Mouse (Mus musculus): ENCODE measurements at regions not wholly inside any gene's neighbourhood (a gene's known extent, or its start where the extent isn't known, plus 50 kb on each side); places are given as distances from the start of the nearest gene placed in this dataset.

DNA sequence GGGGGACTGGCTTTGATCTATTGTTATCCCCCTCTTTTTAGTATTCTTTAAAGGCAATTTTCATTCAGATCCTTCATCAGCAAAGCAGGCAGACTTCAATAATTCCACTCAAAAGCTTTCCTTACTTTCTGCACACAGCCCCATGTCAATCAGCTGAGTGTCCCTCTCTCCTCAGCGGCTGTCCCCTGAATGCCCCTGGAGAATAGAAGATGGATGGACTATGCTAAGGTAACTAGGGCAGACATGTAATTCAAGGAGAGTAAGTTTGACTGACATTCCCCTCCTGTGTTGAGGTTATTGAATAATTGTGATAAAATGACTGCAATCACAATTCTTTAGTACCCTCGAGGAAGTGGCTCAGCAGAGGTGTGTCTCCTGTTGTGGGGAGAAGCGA is 220.1 kb downstream of the Fam84b start:
- ATAC-seq (replicated peaks; ENCODE audit: low FRiP score, low TSS enrichment, poor library complexity, severe bottlenecking): no peak

DNA sequence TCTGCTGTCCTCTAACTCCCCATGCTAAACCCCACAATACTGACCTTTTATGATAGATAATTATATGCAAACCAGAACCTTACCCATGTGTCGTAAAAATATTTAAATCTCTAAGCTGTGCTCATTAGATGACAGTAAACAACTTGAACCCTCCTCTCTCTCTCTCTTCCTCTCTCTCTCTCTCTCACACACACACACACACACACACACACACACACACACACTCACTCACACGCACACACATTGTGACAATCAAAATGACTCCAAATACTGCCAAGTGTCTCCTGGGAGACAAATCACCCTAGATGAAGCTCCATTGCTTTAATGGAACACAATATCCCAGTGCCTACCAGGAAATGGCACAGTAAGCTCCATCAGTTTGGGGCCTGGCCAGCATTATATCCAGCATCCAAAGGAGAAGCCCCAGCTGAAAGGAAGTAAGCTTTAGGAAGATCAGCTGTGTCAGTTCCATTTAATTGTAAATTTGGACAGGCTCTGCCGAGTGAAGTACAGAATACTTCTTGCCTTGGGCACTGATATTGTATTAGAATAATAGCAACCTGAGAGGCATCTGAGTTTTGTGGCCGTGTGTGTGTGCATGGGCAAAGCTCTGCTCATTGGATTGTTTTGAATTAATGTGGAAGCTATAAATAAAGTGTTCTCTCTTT is 220.7 kb downstream of the Fam84b start:
- ATAC-seq (replicated peaks; ENCODE audit: low FRiP score, low TSS enrichment, poor library complexity, severe bottlenecking): no peak

DNA sequence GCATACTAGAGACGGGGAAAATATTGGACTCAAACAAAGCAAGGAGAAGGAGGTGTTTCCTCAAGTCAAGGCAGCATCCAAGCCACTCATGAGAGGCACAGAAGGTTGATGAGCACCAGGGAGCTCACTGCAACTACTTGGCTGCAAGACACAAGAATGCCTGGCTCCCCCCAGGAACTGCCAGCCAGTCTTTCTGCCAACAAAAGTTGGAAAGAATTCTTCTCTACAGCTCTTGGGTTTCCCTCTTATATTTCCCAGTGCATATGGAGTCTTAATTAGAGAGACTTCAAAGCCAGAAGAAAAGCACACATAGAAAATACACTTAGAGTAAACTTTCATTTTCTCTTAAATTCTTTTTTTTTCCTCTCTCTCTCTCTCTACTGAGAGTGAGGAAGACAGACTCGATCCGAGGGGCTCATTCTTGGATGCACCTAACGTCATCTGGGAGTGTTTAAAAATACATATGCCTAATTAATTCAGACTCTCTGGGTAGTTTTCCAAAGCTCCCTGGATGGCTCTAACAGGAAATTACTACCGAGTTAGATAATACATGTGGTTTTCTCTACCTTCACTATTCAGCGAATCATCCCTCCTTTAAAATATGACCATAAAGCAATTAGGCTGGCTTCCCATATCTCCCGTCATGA is 222.7 kb downstream of the Fam84b start:
- no peak for ATAC-seq (replicated peaks; ENCODE audit: low FRiP score, low TSS enrichment, poor library complexity, severe bottlenecking)

DNA sequence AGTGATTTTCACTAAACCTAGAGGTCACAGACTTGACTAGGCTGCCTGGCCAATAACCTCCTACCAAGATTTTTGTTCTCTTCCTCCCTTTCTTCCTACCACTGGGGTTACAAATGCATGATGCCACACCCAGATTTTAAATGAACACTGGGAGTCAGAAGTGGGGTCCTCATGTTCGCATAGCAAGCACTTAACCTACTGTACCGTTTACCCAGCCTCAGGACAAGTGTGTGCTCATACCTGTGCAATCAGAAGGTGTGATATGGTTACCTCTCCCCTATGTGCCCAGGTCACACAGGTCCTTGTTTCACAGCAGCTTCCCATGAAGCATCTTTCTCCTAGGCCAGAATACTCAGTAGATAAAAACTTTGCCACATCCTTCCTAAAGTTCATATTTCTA is 234.8 kb downstream of the Fam84b start:
- no peak for ATAC-seq (replicated peaks; ENCODE audit: low FRiP score, low TSS enrichment, poor library complexity, severe bottlenecking)

DNA sequence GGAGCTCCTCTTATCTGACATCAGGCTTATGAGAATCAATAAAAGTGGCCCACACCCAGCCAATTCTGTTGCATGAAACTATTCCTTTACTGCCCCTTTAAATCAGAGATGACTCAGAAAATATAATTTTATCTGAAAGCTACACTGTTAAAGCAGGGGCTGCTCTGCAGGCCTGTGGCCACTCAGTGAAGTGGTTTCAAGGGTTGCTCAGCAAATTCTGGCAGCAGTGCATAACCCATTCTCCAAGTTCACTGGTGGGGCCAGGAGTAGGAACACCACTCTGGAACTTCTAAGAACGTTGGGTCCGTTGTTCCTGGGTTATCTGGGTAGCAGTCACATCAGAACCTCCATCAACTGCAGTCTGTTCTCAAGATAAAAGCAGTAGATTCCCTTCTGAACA is 236.2 kb downstream of the Fam84b start:
- no peak for ATAC-seq (replicated peaks; ENCODE audit: low FRiP score, low TSS enrichment, poor library complexity, severe bottlenecking)

DNA sequence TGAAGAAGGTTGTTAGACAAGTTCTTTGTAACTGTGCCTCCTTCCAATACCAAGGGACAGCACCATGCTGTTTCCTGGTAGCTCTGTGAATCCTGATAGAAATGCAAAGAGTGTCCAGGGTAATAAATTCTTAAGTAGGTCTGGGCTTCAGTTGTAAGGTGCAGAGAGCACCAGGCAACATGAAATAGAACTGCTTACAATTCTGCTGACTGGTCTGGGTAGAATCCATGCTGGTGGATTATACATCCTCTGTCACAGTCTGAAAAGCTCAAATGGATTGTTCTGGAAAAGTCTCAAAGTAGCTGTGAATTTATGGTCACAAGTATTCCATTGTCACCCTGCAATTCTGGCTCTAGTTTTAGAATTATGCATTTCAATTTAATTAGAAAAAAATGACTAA is 251.7 kb downstream of the Fam84b start:
- no peak for ATAC-seq (replicated peaks; ENCODE audit: low FRiP score, low TSS enrichment, poor library complexity, severe bottlenecking)

DNA sequence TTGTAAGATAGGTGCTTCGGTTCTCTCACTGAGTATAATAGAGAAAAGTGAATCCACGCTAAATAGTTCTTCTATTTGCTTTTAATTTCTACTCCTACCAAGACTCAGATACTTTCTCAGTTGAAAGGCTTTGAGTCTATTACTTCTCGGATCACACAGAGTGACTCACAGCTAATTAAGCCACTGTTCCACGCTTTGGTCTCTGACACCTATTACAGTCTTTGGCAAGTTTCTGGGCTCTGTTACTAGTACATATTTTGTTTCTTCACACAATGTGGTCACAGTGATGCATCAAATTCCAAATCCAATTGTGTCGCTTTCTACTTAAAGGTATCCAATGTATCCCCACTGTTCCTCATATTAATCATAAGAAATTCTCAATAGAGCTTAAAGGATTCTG is 276.5 kb downstream of the Fam84b start:
- no peak for ATAC-seq (replicated peaks; ENCODE audit: low FRiP score, low TSS enrichment, poor library complexity, severe bottlenecking)

DNA sequence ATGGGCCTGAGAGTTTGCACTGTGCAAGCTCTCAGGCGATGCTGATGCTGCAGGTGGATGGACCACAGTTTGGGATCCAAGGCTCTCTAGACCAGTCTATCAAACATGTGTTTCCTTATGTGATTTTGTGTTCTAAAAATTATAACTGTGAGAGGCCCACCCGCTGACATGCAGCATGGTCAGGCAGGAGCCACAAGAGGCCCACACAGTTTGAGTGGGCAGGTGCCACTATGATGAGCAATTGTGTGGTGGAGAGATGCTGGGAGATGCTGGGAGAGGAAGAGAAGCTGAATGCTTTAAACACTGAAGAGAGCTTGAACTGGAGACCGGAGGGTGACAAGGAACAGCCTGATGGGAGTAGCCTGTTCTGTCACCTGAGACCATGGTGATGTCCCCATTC is 287.3 kb downstream of the Fam84b start:
- ATAC-seq (replicated peaks; ENCODE audit: low FRiP score, low TSS enrichment, poor library complexity, severe bottlenecking): no peak

DNA sequence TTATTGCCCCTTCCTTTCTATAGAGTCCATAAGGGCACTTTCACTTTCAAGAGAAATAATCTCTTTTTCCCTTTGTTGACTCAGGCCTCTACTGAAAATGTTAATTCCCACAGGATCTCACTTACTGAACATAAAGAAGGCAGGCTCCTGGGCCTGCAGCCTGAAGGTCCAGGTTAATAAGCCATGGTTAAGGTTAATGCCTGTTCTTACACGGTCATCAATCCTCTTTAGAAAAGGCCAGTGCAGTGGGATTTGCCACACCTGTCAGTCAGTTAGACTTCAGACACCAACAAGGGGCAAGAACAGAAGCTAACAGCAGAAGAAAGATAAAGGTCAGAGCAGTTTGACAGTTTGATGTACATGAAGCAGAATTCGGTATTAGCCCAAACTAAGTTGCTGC is 288.6 kb downstream of the Fam84b start:
- ATAC-seq (replicated peaks; ENCODE audit: low FRiP score, low TSS enrichment, poor library complexity, severe bottlenecking): no peak

DNA sequence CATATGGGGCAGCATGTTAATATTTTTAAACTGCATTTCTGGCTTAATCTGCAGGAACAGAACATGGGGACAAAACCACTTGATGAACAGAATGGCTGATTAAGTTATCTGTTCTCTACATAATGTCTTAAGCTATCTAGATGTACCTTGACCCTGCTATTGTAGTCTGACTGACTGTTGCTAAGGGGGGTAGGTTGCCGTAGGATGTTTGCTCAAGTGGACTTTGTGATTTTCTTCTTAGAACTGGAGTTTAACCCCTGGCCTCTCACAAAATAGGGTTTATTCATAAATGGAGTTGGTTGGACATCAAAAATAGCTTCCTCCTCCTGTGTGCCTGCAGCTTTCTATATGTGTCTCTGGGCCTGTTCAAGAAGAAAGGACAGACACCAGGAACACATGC is 292.9 kb downstream of the Fam84b start:
- ATAC-seq (replicated peaks; ENCODE audit: low FRiP score, low TSS enrichment, poor library complexity, severe bottlenecking): no peak

DNA sequence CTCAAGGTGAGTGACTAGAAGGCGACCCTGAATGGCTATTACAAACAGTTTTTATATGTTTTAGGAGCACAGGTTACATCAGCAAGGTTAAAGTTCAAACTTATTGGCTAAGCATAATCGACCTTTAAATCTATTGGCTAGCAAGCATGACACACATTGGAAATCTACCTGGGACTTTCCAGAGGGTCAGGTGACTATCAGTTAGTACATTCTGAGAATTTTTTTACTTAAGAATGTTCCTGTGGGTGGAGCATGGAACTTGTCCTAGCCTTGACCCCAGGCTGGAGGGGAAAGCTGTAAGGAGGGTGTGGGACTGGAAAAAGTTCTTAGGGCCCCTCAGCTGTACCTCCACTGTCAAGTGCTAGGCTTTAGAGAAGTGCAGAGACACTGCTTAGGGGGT is 297.9 kb downstream of the Fam84b start:
- no peak for ATAC-seq (replicated peaks; ENCODE audit: low FRiP score, low TSS enrichment, poor library complexity, severe bottlenecking)

DNA sequence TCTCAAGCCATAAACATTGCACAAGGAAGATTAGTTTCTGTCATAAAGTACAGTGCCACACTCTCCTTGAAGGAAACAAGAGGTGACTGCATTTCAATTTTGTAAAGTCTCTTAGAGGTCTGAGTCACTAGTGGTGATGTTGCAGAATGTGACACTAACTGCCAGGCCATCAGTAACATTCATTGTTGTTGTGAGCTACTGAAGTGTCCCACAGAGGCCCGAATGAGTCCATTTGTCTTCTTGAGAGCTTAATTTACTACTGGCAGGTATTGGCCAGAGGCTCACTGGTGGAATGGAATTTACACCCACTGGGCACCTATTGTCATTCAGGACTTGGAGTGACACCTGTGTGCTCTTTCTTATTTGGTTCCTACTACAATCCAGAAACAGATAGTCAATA is 299.0 kb downstream of the Fam84b start:
- no peak for ATAC-seq (replicated peaks; ENCODE audit: low FRiP score, low TSS enrichment, poor library complexity, severe bottlenecking)

DNA sequence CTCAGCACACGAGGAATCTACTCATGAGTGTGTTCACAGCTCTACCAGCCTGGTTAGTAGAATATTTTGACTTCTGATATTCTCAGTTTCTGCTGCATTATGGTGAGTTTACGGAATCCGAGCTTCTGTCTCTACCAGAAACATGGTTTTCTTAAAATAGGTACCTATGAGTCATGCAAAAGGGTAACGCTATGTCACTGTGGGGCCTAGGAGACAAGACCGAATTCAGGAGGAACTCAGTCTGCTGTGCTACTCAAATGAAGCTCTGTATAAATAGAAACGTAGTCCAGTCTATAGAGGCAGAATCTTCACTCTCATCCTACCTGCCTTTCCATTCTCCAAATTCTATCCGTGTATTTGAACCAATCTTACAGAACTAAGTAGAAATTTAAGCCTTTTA is 305.5 kb downstream of the Fam84b start:
- ATAC-seq (replicated peaks; ENCODE audit: low FRiP score, low TSS enrichment, poor library complexity, severe bottlenecking): no peak

DNA sequence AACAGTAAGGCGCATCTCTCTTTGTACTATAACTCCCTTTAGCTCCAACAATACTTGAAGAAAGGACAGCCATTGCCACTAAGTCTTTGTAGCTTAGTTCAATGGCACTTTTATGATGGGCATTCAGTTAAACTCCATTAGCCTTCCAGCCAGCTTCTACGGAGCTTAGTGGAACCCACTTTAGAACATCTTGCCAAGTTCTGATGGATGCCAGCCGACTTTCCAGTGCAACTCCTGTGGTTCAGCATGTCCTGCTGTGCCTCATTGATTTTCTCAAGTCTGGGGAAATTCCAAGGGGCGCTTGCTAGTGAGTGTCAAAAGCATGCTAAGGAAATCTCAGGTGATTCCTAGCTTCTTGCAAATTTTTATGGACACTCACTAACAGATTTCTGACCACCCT is 316.4 kb downstream of the Fam84b start:
- no peak for ATAC-seq (replicated peaks; ENCODE audit: low FRiP score, low TSS enrichment, poor library complexity, severe bottlenecking)

DNA sequence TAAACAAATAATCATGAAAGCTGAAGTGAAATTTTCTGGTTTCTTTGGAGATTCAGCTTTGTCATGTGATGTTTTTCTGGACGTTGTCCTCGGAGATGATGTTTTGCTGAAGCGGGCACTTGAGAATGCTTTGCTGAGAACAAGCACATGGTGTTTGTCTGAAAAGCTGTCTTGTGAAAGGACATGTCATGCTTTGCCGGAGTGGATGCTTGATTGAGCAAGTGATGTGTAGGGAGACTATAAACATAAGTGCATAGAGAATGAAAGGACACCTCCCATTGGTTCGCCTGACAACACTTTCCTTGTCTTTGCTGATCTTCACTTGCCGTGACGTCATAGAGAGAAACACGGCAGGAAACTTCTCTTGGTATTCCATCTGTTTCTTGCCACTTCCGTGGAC is 318.9 kb downstream of the Fam84b start:
- no peak for ATAC-seq (replicated peaks; ENCODE audit: low FRiP score, low TSS enrichment, poor library complexity, severe bottlenecking)

DNA sequence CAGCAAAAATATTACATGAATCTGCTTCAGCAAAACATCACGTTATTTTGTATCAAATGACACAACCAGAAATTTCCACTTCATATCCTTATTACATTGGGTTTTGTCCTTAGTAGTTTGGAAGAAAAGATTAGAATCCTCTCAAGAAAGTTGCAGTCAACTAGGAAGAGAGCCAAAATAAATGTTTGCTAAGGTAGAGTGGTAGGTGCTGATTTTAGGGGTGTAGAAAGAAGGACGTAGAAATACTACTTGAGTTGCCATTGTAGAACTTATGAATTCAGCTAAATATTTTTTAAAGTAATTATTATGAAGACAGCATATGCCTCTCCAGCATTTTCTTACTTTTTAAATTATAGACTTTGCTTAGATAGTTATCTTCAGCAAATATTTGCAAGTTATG is 336.8 kb downstream of the Fam84b start:
- ATAC-seq (replicated peaks; ENCODE audit: low FRiP score, low TSS enrichment, poor library complexity, severe bottlenecking): no peak

DNA sequence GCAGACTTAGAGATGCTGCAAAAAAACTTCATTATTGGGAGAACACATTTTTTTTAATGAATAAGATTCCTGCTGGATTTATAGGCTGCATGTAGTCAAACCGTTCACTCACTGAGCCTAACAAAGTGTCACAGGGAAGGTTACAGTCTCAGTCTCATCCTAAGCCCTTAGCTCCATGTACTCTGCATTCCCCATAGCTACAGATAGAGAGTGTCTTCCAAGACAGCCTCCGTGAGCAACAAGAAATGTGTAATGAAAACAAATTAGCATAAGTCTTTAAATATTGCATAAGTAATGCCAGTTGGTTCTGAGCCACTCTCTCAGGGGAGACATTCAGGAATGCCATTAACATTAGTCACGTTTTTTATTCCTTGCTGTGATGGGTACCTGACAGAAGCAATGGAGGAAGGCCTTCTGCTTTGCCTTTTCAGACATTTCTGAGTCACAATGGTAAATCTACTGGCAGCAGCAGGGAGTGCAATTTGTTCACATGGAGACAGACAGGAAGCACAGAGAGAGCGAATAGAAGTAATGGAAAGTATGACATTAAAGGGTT is 376.7 kb downstream of the Fam84b start:
- ATAC-seq (replicated peaks; ENCODE audit: low FRiP score, low TSS enrichment, poor library complexity, severe bottlenecking): no peak

DNA sequence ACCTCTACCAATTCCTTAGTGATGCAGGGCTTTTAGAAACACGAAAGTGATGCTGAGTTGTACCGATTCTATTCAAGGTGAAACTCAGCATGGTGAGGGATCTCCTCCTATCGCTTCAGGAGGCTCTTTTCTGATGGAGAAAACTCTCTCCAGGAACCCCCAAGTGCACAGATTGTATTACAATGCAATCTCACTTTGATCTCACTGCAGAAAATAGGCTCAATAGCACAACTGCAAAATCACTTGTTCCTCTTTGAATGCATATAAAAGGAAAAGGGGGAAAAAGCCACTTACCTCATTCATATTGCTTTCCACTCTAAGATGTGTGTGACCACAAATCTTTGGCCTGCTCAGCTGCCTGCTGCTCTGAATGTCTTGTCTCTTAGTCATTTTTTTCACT is 378.5 kb downstream of the Fam84b start:
- ATAC-seq (replicated peaks; ENCODE audit: low FRiP score, low TSS enrichment, poor library complexity, severe bottlenecking): no peak

DNA sequence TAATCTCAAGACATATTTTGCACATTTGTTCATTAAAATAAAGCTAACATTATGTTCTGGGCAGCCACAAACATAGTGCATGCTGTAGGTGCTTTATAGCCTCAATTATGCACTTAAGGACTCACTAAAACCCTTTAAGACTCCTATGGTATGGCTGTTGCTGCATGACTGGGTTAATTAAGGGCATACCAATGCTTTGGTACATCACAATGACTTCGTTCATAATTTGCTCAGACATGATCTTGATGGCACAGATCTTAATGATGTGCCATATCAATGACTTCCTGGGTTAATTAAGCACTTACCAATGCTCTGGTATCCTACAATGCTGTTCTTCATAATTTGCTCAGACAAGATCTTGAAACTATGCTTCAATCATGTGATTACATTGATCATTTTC is 415.5 kb upstream of the 4933412E24Rik start:
- no peak for ATAC-seq (replicated peaks; ENCODE audit: low FRiP score, low TSS enrichment, poor library complexity, severe bottlenecking)

DNA sequence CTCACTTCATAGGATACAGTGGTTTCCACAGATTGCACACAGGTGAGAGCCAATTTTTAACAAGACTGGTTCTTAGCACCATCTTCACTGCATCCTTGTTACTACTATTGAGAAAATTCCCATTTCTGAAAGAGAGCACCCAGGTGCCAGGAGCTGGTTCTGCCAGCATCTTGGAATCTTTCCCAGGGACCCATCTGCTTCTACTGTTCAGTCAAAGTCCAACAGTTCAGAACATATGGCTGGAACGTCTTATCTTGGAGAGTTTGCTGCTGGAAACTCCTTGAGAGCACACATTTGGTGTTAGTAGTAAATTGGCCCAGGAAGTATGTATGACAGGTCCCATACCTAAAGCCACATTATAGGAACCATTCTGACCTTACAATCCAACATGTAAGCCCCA is 402.7 kb upstream of the 4933412E24Rik start:
- ATAC-seq (replicated peaks; ENCODE audit: low FRiP score, low TSS enrichment, poor library complexity, severe bottlenecking): no peak

DNA sequence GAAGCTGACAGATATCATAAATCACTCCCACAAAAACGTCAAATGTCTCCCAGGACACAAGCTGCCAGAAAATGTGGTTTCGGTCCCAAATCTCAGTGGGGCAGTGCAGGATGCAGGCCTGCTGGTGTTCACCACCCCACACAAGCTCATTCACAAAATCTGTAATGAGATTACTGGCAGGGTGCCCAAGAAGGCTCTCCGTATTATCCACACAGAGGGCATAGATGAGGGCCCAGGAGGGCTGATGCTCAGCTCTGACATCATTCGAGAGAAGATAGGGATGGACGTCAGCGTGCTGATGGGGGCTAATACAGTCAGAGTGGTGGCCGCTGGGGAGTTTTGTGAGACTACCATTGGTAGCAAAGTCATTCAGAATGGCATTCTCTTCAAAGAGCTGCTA is 375.9 kb upstream of the 4933412E24Rik start:
- ATAC-seq (replicated peaks; ENCODE audit: low FRiP score, low TSS enrichment, poor library complexity, severe bottlenecking): no peak
